Mouse (Mus musculus): Measurements from ENCODE around the gene Zbtb45. TPM values are rescaled to one million over a fixed set of nuclear protein-coding genes. Genes with fewer than 3 reads are reported as not detected.

The Zbtb45 gene
- polyA plus RNA-seq, 1 experiment from 2014 or later, result 37.6 TPM

- under 1% methylated on average over 23 of the region's 23 CpGs for WGBS
- Histone ChIP-seq H3K27me3 (replicated peaks) (no peaks in the 10 kb centered on the region), H3K9me3 (replicated peaks) (no peaks in the 10 kb centered on the region), H3K4me1 (peaks cover 41% of the 10 kb centered on the region), H3K4me2 (peak within 1 kb of the TSS; percentile 94), H3K9ac (replicated peaks) (peak within 1 kb of the TSS; percentile 82), H3K4me3 (replicated peaks) (peak within 1 kb of the TSS; percentile 77), H3K27ac (replicated peaks) (peak within 1 kb of the TSS; percentile 92), H3K36me3 (peaks cover 21% of the 10 kb centered on the region)
- ATAC-seq (ENCODE audit: low FRiP score), result peak; percentile 92
Measured at GRCm38 (mm10) chr7:12965678-12966091, 44.1 kb downstream of the Zbtb45 start, which contains the start of gene Zfp324. Gene Zfp324 (plus strand): TSS chr7:12965838.

- no peaks in the 10 kb centered on the region for H3K36me3 ChIP-seq
- peaks cover 24% of the 10 kb centered on the region for H3K4me1 ChIP-seq
Measured at GRCm38 (mm10) chr7:12961511-12962141, 48.2 kb downstream of the Zbtb45 start.

DNA sequence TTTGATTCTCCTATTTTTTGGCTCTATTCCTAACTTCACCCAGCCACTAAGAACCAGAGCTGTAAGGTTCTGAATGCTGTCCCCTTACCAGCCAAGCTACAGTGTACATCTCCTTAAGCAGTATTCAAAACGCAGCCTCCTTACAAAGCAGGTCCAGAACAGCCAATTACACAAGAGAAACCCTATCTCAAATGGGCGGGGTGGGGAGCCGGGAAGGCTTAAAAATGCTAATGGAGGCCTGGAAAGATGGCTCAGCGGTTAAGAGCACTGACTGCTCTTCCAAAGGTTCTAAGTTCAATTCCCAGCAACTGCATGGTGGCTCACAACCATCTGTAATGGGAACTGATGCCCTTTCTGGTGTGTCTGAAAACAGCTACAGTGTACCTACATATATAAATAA is 50.1 kb downstream of the Zbtb45 start:
- H3K36me3 ChIP-seq, result no peaks in the 10 kb centered on the region
- 17% methylated on average over 4 of the region's 4 CpGs for WGBS
- H3K9me3 ChIP-seq (replicated peaks), result no peaks in the 10 kb centered on the region
- H3K27ac ChIP-seq (replicated peaks), result no peak overlapping the region
- ATAC-seq (ENCODE audit: low FRiP score), result no peak
- no peak overlapping the region for H3K4me3 ChIP-seq (replicated peaks)
- H3K27me3 ChIP-seq (replicated peaks), result no peaks in the 10 kb centered on the region
- no peak overlapping the region for H3K4me2 ChIP-seq
- peaks cover 15% of the 10 kb centered on the region for H3K4me1 ChIP-seq
- H3K9ac ChIP-seq (replicated peaks), result no peak overlapping the region

More at GRCm38 (mm10) chr7:12961511-12962141, 48.2 kb downstream of the Zbtb45 start:
- no peaks in the 10 kb centered on the region for H3K27me3 ChIP-seq (replicated peaks)
- H3K4me2 ChIP-seq, result peak overlapping the region; percentile 70
- H3K9me3 ChIP-seq (replicated peaks), result no peaks in the 10 kb centered on the region
- peak overlapping the region; percentile 66 for H3K9ac ChIP-seq (replicated peaks)
- peak; percentile 74 for ATAC-seq (ENCODE audit: low FRiP score)
- H3K27ac ChIP-seq (replicated peaks), result peak overlapping the region; percentile 89
- peak overlapping the region; percentile 53 for H3K4me3 ChIP-seq (replicated peaks)
- WGBS, result 1% methylated on average over 29 of the region's 29 CpGs

DNA sequence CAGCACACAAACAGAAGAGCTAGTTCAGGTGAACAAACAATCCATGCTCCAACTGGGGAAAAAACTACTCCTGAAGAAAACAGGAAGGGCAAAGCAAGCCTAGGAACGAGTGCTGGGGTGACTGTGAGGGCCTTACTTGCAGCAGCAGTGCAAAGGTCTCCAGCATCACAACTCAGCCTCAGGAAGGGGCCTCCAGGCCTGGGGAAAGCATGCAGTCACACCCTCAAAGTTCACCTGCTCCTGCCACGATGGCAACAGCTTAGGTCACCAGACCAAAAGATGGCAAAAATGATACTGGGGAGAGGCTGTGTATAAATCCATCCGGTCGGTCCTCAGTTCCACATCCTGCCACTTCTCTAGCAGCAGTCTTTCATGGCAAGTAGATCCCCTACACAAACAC is 50.9 kb downstream of the Zbtb45 start:
- ATAC-seq (ENCODE audit: low FRiP score), result no peak
- no peak overlapping the region for H3K9ac ChIP-seq (replicated peaks)
- H3K27ac ChIP-seq (replicated peaks), result no peak overlapping the region
- H3K27me3 ChIP-seq (replicated peaks), result no peaks in the 10 kb centered on the region
- WGBS, result 81% methylated on average over 4 of the region's 4 CpGs
- no peaks in the 10 kb centered on the region for H3K36me3 ChIP-seq
- peaks cover 12% of the 10 kb centered on the region; the same call in 1 of the 2 replicates for H3K4me1 ChIP-seq
- no peak overlapping the region for H3K4me2 ChIP-seq
- H3K4me3 ChIP-seq (replicated peaks), result no peak overlapping the region
- H3K9me3 ChIP-seq (replicated peaks), result no peaks in the 10 kb centered on the region

- Histone ChIP-seq H3K36me3 (no peaks in the 10 kb centered on the region), H3K27ac (replicated peaks) (no peak overlapping the region), H3K27me3 (replicated peaks) (no peaks in the 10 kb centered on the region), H3K4me3 (replicated peaks) (no peak overlapping the region), H3K9ac (replicated peaks) (no peak overlapping the region), H3K9me3 (replicated peaks) (no peaks in the 10 kb centered on the region), H3K4me1 (peaks cover 12% of the 10 kb centered on the region; the same call in 1 of the 2 replicates), H3K4me2 (no peak overlapping the region)
- 77% methylated on average over 5 of the region's 5 CpGs for WGBS
- no peak for ATAC-seq (ENCODE audit: low FRiP score)
Measured at GRCm38 (mm10) chr7:12957511-12957910, 52.3 kb downstream of the Zbtb45 start.

GRCm38 (mm10) chr7:12954896-12955295 is 54.9 kb downstream of the Zbtb45 start:
- 61% methylated on average over 3 of the region's 3 CpGs for WGBS
- Histone ChIP-seq H3K9ac (replicated peaks) (no peak overlapping the region), H3K9me3 (replicated peaks) (no peaks in the 10 kb centered on the region), H3K27ac (replicated peaks) (no peak overlapping the region), H3K4me1 (peaks cover 6% of the 10 kb centered on the region), H3K27me3 (replicated peaks) (no peaks in the 10 kb centered on the region), H3K36me3 (no peaks in the 10 kb centered on the region), H3K4me3 (replicated peaks) (no peak overlapping the region), H3K4me2 (no peak overlapping the region)
- peak; percentile 63; the same call in 1 of the 2 replicates for ATAC-seq (ENCODE audit: low FRiP score)

Other genes with a start within 250 kb of the Zbtb45 start
- 25.2 and 33.4 TPM in 2 replicates for gene Zscan18, start 206.4 kb downstream of the Zbtb45 start, polyA plus RNA-seq (2015; fragmentation: Nextera tagmentation; extraction: Ambion mirVana)
- gene Zfp329, start 191.2 kb downstream of the Zbtb45 start, polyA plus RNA-seq (2015; fragmentation: Nextera tagmentation; extraction: Ambion mirVana), result 26.7 and 27.0 TPM in 2 replicates
- gene Zfp110, start 175.3 kb downstream of the Zbtb45 start, polyA plus RNA-seq (2015; fragmentation: Nextera tagmentation; extraction: Ambion mirVana), result 23.4 and 25.4 TPM in 2 replicates
- 6.7 and 7.5 TPM in 2 replicates for gene Zfp128, start 128.9 kb downstream of the Zbtb45 start, polyA plus RNA-seq (2015; fragmentation: Nextera tagmentation; extraction: Ambion mirVana)
- gene Zscan22, start 112.2 kb downstream of the Zbtb45 start, polyA plus RNA-seq (2015; fragmentation: Nextera tagmentation; extraction: Ambion mirVana), result 9.8 and 13.6 TPM in 2 replicates
- 564 and 667 TPM in 2 replicates for gene Rps5, start 87.7 kb downstream of the Zbtb45 start, polyA plus RNA-seq (2015; fragmentation: Nextera tagmentation; extraction: Ambion mirVana)
- gene Rnf225, start 82.6 kb downstream of the Zbtb45 start, polyA plus RNA-seq (2015; fragmentation: Nextera tagmentation; extraction: Ambion mirVana), result 0.96 and 1.1 TPM in 2 replicates
- 13.1 and 13.3 TPM in 2 replicates for gene Zfp324, start 44.2 kb downstream of the Zbtb45 start, polyA plus RNA-seq (2015; fragmentation: Nextera tagmentation; extraction: Ambion mirVana)
- gene Zfp446, start 32.2 kb downstream of the Zbtb45 start, polyA plus RNA-seq (2015; fragmentation: Nextera tagmentation; extraction: Ambion mirVana), result 9.1 and 10.3 TPM in 2 replicates
- 0.49 and 0.68 TPM in 2 replicates for gene Slc27a5, start 11.8 kb downstream of the Zbtb45 start, polyA plus RNA-seq (2015; fragmentation: Nextera tagmentation; extraction: Ambion mirVana)
- 202 and 224 TPM in 2 replicates for gene Trim28, start 10.9 kb downstream of the Zbtb45 start, polyA plus RNA-seq (2015; fragmentation: Nextera tagmentation; extraction: Ambion mirVana)
- gene Chmp2a, start 24.8 kb upstream of the Zbtb45 start, polyA plus RNA-seq (2015; fragmentation: Nextera tagmentation; extraction: Ambion mirVana), result 165 and 170 TPM in 2 replicates
- gene Ube2m, start 28.2 kb upstream of the Zbtb45 start, polyA plus RNA-seq (2015; fragmentation: Nextera tagmentation; extraction: Ambion mirVana), result 129 and 149 TPM in 2 replicates
- 7.7 and 8.8 TPM in 2 replicates for gene Mzf1, start 44.7 kb upstream of the Zbtb45 start, polyA plus RNA-seq (2015; fragmentation: Nextera tagmentation; extraction: Ambion mirVana)
- 0.12 and 0.20 TPM in 2 replicates for gene Vmn1r85, start 85.1 kb upstream of the Zbtb45 start, polyA plus RNA-seq (2015; fragmentation: Nextera tagmentation; extraction: Ambion mirVana)
- gene Vmn1r86, start 109.9 kb upstream of the Zbtb45 start, polyA plus RNA-seq (2015; fragmentation: Nextera tagmentation; extraction: Ambion mirVana), result not detected in 2 replicates
- gene Vmn1r87, start 130.1 kb upstream of the Zbtb45 start, polyA plus RNA-seq (2015; fragmentation: Nextera tagmentation; extraction: Ambion mirVana), result not detected in 2 replicates
- not detected in 2 replicates for gene Vmn1r88, start 149.5 kb upstream of the Zbtb45 start, polyA plus RNA-seq (2015; fragmentation: Nextera tagmentation; extraction: Ambion mirVana)
- gene Vmn1r89, start 203.0 kb upstream of the Zbtb45 start, polyA plus RNA-seq (2015; fragmentation: Nextera tagmentation; extraction: Ambion mirVana), result not detected in 2 replicates